Mouse (Mus musculus) forebrain, embryonic 16.5 days (tissue): ENCODE results near the gene H2al1a. TPM values are rescaled to one million over a fixed set of nuclear protein-coding genes. Genes with fewer than 3 reads are reported as not detected.
"Not testable (repeated sequence)": the region's sequence is repeated elsewhere in the genome, so short reads cannot be mapped to it uniquely, and the experiment has no call there.

Source experiments
- ATAC-seq: fragments of 200-750 bp; cut with Nextera tagmentation; 2 replicates; pipeline ENCODE4 v1.8.0; 2017; ENCODE audit warnings: mild to moderate bottlenecking, moderate library complexity
- H3K27ac ChIP-seq: fragments of 300-500 bp; sonication (generic); 2 replicates; pipeline ENCODE4 v1.5.1; 2014; ENCODE audit warnings: low read length, control low read depth
- H3K27me3 ChIP-seq: fragments of 300-500 bp; sonication (generic); replicated peaks from 2 replicates; pipeline ENCODE4 v1.6.1; 2014; ENCODE audit warnings: low read length; ENCODE audit not compliant: control insufficient read depth, insufficient read depth
- H3K36me3 ChIP-seq: fragments of 300-500 bp; sonication (generic); 2 replicates; pipeline ENCODE4 v1.6.1; 2014; ENCODE audit not compliant: control insufficient read depth, insufficient read depth
- H3K4me1 ChIP-seq: fragments of 300-500 bp; sonication (generic); replicated peaks from 2 replicates; pipeline ENCODE4 v1.6.1; 2014; ENCODE audit warnings: low read length; ENCODE audit not compliant: control insufficient read depth, insufficient read depth
- H3K4me2 ChIP-seq: fragments of 300-500 bp; sonication (generic); 2 replicates; pipeline ENCODE4 v1.6.1; 2014; ENCODE audit warnings: mild to moderate bottlenecking, low read length, control low read depth
- H3K4me3 ChIP-seq: fragments of 300-500 bp; sonication (generic); replicated peaks from 2 replicates; pipeline ENCODE4 v1.5.1; 2014; ENCODE audit warnings: mild to moderate bottlenecking, low read length, control low read depth
- H3K9ac ChIP-seq: fragments of 300-500 bp; sonication (generic); replicated peaks from 2 replicates; pipeline ENCODE4 v1.6.1; 2014; ENCODE audit warnings: low read depth, low read length, control low read depth
- H3K9me3 ChIP-seq: fragments of 300-500 bp; sonication (generic); 2 replicates; pipeline ENCODE4 v1.6.1; 2016; ENCODE audit warnings: low read length; ENCODE audit not compliant: control insufficient read depth
- WGBS: fragments of 180-500 bp; shearing (Covaris S2); extraction: QIAGEN DNeasy Blood & Tissue Kit; methylation state at CpG from one replicate; pipeline ENCODE4 v1.1.7; 2014; 5-methylcytosine and 5-hydroxymethylcytosine counted together
- polyA plus RNA-seq: library from polyadenylated mRNA; unstranded; fragments of >200 nt; fragmentation: Nextera tagmentation; extraction: Ambion mirVana; gene quantifications from 2 replicates; pipeline ENCODE4 v1.2.1, GENCODE M21; 2015

Gene H2al1a
- polyA plus RNA-seq, 1 experiment from 2014 or later: not detected

GRCm38 (mm10) chrX:11317956-11318355, 18.9 kb downstream of the H2al1a start, which contains the start of gene H2al1g:
TSS of gene H2al1g (plus strand) at chrX:11318256.
- not testable (repeated sequence) for H3K4me3 ChIP-seq, H3K27me3 ChIP-seq, ATAC-seq, H3K27ac ChIP-seq, H3K4me1 ChIP-seq, H3K36me3 ChIP-seq, H3K9me3 ChIP-seq, H3K4me2 ChIP-seq, H3K9ac ChIP-seq
- no CpG with 5 or more reads among the region's 3 CpGs for WGBS

GRCm38 (mm10) chrX:11321192-11321591, 22.1 kb downstream of the H2al1a start, which contains the start of gene H2al1h:
TSS of gene H2al1h (plus strand) at chrX:11321492.
- not testable (repeated sequence) for H3K27me3 ChIP-seq, ATAC-seq, H3K27ac ChIP-seq, H3K36me3 ChIP-seq, H3K9me3 ChIP-seq, H3K4me1 ChIP-seq, H3K4me2 ChIP-seq, H3K4me3 ChIP-seq, H3K9ac ChIP-seq
- WGBS: no CpG with 5 or more reads among the region's 6 CpGs

- not testable (repeated sequence) for H3K4me1 ChIP-seq, H3K9me3 ChIP-seq, H3K36me3 ChIP-seq, H3K4me2 ChIP-seq, H3K27me3 ChIP-seq, H3K9ac ChIP-seq, H3K27ac ChIP-seq, ATAC-seq, H3K4me3 ChIP-seq
- 100% methylated on average over 1 of the region's 5 CpGs for WGBS
Observed at GRCm38 (mm10) chrX:11324359-11324758, 25.3 kb downstream of the H2al1a start, which contains the start of gene H2al1i. TSS of gene H2al1i (plus strand) at chrX:11324659.

GRCm38 (mm10) chrX:11327522-11327921, 28.5 kb downstream of the H2al1a start, which contains the start of gene H2al1j:
TSS of gene H2al1j (plus strand) at chrX:11327822.
- not testable (repeated sequence) for H3K4me3 ChIP-seq, H3K27ac ChIP-seq, H3K27me3 ChIP-seq, H3K4me2 ChIP-seq, H3K4me1 ChIP-seq, H3K9me3 ChIP-seq, ATAC-seq, H3K9ac ChIP-seq, H3K36me3 ChIP-seq
- 88% methylated on average over 2 of the region's 2 CpGs for WGBS

GRCm38 (mm10) chrX:11345762-11346161, 46.7 kb downstream of the H2al1a start:
- H3K4me1 ChIP-seq: peaks cover 4% of the 10 kb centered on the region; the same call in 1 of the 2 replicates
- no peak overlapping the region for H3K4me3 ChIP-seq
- H3K9me3 ChIP-seq: no peaks in the 10 kb centered on the region
- WGBS: 37% methylated on average over 9 of the region's 9 CpGs
- no peaks in the 10 kb centered on the region for H3K36me3 ChIP-seq
- H3K4me2 ChIP-seq: no peak overlapping the region
- peak overlapping the region; percentile 20; the same call in 1 of the 2 replicates for H3K27ac ChIP-seq
- peak; percentile 59; the same call in 1 of the 2 replicates for ATAC-seq
- no peaks in the 10 kb centered on the region for H3K27me3 ChIP-seq
- H3K9ac ChIP-seq: no peak overlapping the region

GRCm38 (mm10) chrX:11346756-11347155, 47.7 kb downstream of the H2al1a start:
- H3K9me3 ChIP-seq: no peaks in the 10 kb centered on the region
- no peak overlapping the region for H3K9ac ChIP-seq
- H3K4me1 ChIP-seq: peaks cover 4% of the 10 kb centered on the region; the same call in 1 of the 2 replicates
- no peak overlapping the region for H3K4me3 ChIP-seq
- 81% methylated on average over 3 of the region's 3 CpGs for WGBS
- no peaks in the 10 kb centered on the region for H3K36me3 ChIP-seq
- no peaks in the 10 kb centered on the region for H3K27me3 ChIP-seq
- H3K4me2 ChIP-seq: no peak overlapping the region
- no peak overlapping the region for H3K27ac ChIP-seq
- no peak for ATAC-seq

Other genes starting within 250 kb of the H2al1a start
- not detected in 2 replicates for gene H2al1b, start 3.2 kb downstream of the H2al1a start, polyA plus RNA-seq
- gene H2al1c, start 6.4 kb downstream of the H2al1a start, polyA plus RNA-seq: not detected in 2 replicates
- gene H2al1d, start 9.6 kb downstream of the H2al1a start, polyA plus RNA-seq: not detected in 2 replicates
- gene H2al1e, start 12.7 kb downstream of the H2al1a start, polyA plus RNA-seq: not detected in 2 replicates
- not detected in 2 replicates for gene H2al1f, start 15.9 kb downstream of the H2al1a start, polyA plus RNA-seq
- not detected in 2 replicates for gene H2al1g, start 19.0 kb downstream of the H2al1a start, polyA plus RNA-seq
- not detected in 2 replicates for gene H2al1h, start 22.2 kb downstream of the H2al1a start, polyA plus RNA-seq
- not detected in 2 replicates for gene H2al1i, start 25.4 kb downstream of the H2al1a start, polyA plus RNA-seq
- gene H2al1j, start 28.6 kb downstream of the H2al1a start, polyA plus RNA-seq: not detected in 2 replicates